Mouse (Mus musculus) megakaryocyte, embryonic 14.5 days (primary cell): Measurements from ENCODE around the gene Ddx19b. TPM values are rescaled to one million over a fixed set of nuclear protein-coding genes. Genes with fewer than 3 reads are reported as not detected.
"Not testable (repeated sequence)": the region's sequence is repeated elsewhere in the genome, so short reads cannot be mapped to it uniquely, and the experiment has no call there.

Experiments used
- H3K27me3 ChIP-seq: replicated peaks from 2 replicates; pipeline ENCODE3; 2012; ENCODE audit warnings: inconsistent platforms
- H3K36me3 ChIP-seq: replicated peaks from 2 replicates; pipeline ENCODE3; 2012; ENCODE audit warnings: low read length, inconsistent platforms, mixed read lengths
- H3K4me1 ChIP-seq: 2 replicates; pipeline ENCODE4 v1.6.1; 2012; ENCODE audit warnings: inconsistent platforms
- H3K4me3 ChIP-seq: replicated peaks from 2 replicates; pipeline ENCODE3; 2012; ENCODE audit warnings: moderate library complexity, mild to moderate bottlenecking, inconsistent platforms
- H3K9me3 ChIP-seq: 2 replicates; pipeline ENCODE4 v1.6.1; 2012; ENCODE audit warnings: inconsistent platforms
- FLI1 ChIP-seq: IDR thresholded peaks from 2 replicates; pipeline ENCODE4 v1.6.1; 2012; ENCODE audit warnings: low read length, inconsistent platforms, mixed read lengths
- GATA1 ChIP-seq: IDR thresholded peaks from 3 replicates; pipeline ENCODE4 v1.6.1; 2012; ENCODE audit warnings: mixed read lengths, low read length, inconsistent platforms, borderline replicate concordance
- polyA plus RNA-seq: library from polyadenylated mRNA; stranded (reverse); fragments of >175 nt; gene quantifications from 2 replicates; pipeline ENCODE4 v1.2.3, GENCODE M21; 2012; ENCODE audit warnings: low replicate concordance; ENCODE audit not compliant: insufficient read depth

The Ddx19b gene
- polyA plus RNA-seq, 1 experiment = 1.1 TPM

DNA sequence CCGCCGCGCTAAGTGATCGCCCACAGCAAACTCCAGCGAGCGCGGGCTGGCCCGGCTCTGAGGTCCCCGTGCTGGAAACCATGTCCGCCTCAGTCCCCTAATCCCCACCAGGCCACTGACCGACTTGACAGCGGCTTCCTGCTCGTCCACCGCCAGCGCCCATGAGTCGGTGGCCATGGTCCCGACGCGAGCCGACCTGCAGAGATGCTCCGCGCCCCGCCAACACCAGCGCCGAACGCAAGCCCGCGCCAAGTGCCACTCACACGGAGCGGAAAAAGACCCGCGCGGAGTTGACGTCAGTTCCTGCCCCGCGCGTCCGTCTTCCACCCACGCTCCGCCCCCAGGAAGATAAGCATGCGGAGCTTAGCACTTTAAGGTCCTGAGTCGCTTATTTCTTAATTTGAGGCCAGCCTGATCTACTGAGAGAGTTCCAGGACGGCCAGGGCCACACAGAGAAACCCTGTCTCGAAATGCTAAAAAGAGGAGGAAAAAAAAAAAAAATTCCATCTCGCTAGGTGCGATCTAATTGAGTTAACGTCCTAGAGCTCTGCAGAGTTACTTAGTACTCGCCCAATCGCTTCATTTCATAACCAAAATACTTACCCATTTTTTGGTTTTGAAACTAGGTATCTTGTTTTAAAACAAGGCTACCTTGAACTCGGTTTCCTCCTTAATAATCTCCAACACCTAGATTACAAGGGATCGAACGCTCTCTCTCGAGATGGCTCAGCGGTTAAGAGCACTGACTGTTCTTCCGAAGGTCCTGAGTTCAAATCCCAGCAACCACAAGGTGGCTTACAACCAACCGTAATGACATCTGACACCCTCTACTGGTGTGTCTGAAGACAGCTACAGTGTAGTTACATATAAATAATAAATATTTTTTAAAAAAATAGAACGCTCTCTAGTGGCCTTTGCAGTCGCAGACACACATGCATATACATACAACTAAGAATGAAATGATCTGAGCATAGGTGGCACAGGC, 33.7 kb downstream of the Ddx19b start, which contains the start of gene Ddx19a:
Ddx19a (minus strand) TSS at position 254 of the 985 bp plus-strand sequence.
- no peaks in the 10 kb centered on the region for H3K27me3 ChIP-seq
- peak within 1 kb of the TSS; percentile 98 for H3K4me3 ChIP-seq
- no peak for TF ChIP-seq FLI1
- TF ChIP-seq GATA1 = peak; percentile 59; the same call in 1 of the 3 replicates
- no peaks in the 10 kb centered on the region for H3K9me3 ChIP-seq
- peaks cover 26% of the 10 kb centered on the region for H3K4me1 ChIP-seq
- peaks cover 27% of the 10 kb centered on the region for H3K36me3 ChIP-seq

DNA sequence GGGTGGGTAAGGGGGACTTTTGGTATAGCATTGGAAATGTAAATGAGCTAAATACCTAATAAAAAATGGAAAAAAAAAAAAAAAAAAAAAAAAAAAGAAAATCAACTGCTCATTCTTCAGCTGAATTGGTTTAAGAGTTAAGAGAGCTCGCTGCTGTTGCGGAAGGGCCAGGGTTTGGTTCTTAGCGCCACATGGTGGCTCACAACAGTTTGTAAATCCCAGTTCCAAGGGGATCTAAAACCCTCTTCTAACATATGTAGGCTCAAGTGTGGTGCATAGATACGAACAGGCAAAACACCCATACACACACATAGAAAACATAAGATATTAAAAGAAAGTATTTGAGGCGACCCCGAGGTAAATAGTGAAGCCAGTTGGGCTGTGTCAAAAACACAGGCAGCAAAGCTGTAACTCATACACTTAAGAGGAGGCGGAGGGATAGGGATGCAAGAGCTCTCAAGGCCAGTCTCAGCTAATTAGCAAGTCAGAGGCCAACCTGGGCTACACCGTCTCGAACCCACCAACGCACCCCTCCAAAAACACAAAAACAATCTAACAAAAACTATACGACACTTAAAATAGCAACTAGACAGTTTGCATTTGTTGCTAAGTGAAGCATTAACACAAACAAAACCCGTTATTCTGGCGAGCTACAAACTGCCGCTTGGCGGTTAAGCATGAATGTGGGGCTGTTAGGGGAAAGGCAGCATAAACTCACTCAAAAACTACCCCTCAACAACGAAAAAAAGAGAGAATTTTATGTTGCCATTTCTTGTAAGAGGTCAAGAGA, 34.7 kb downstream of the Ddx19b start:
- peak overlapping the region; percentile 98 for H3K4me3 ChIP-seq
- no peaks in the 10 kb centered on the region for H3K27me3 ChIP-seq
- TF ChIP-seq GATA1 (no peak), FLI1 (no peak)
- peaks cover 30% of the 10 kb centered on the region for H3K36me3 ChIP-seq
- peaks cover 26% of the 10 kb centered on the region for H3K4me1 ChIP-seq
- no peaks in the 10 kb centered on the region for H3K9me3 ChIP-seq

DNA sequence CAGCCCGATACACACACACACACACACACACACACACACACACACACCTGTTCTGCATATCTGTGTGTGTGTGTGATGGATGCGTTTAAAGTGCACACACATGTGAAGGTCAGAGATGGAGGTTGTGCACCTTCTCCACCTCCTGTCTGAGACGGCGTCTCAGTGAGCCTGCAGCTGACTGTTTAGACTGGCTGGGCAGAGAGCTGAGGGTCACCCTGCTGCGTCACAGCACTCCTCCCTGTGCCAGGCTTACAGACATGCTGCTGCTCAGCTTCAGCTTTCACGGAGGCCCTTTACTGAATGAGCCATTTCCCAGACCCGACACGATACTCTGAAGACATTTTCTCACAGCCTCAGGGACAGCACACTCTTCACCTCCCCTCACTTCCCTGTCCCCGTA, 41.5 kb downstream of the Ddx19b start:
- Histone ChIP-seq H3K4me3 (peak overlapping the region; percentile 47), H3K9me3 (no peaks in the 10 kb centered on the region), H3K27me3 (no peaks in the 10 kb centered on the region), H3K36me3 (peaks cover 88% of the 10 kb centered on the region), H3K4me1 (peaks cover 49% of the 10 kb centered on the region)
- TF ChIP-seq FLI1 (no peak), GATA1 (no peak)

DNA sequence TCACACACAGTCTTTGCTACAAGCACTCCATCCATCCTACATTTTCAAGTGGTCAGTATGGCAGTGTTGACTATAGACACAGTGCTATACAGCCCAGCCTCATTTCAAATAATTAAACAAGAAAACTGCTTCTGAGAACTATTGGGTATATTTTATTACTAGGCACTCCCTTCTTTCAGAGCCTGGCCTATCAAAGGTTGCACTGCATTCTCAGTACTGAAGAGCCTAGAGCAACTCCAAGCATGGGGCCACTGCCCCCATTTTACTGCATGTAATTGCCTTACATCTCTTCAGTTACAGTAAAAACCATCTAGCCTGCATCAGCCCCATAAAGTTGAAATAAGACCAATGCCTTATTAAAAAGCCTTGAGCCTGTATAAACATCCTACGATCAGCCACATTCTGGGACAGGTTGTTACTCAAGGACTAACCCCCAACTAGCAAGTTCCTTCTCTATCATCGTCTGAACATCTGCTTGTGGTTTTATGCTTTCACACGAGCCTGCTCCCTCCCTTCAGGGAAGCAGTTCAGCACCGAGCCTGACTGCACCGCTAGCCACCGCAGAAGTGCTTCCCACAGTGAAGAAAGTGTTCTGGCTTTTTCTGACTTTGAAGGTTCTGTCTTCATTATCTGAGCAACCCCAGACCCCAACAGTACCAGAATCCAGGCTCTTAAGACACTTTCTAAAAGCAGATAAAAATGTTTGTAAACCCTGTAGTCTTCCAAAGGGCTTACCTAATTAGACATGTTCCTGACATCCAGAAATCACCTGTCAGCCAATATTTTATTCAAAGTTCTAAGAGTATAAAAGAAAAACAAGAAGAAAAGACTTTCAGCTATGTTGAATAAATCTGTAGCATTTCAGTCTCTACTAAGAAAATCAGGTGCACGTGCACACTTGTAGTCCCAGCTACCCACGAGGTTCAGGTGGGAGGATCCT, 43.5 kb downstream of the Ddx19b start:
- peaks cover 43% of the 10 kb centered on the region for H3K4me1 ChIP-seq
- H3K27me3 ChIP-seq = no peaks in the 10 kb centered on the region
- H3K36me3 ChIP-seq = peaks cover 93% of the 10 kb centered on the region
- H3K4me3 ChIP-seq = peak overlapping the region; percentile 64
- no peaks in the 10 kb centered on the region for H3K9me3 ChIP-seq
- no peak for TF ChIP-seq GATA1
- TF ChIP-seq FLI1 = no peak

DNA sequence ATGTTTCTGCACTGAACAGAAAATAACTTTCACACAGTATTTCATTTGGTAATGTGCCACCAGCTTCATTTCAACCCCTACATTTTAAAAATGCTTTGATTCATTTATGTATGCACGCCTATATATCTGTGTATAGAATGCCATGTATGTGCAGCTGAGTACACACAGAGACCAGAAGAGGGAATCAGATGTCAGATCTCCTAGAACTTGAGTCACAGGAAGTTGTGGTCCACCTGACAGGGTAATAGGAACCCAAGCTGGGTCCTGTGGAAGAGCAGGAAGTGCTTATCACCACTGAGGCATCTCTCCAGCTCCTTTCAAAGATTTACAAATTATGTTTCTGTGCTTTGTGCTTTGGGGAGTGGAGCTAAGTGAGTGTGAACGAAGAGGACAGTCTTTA, 50.2 kb downstream of the Ddx19b start:
- TF ChIP-seq GATA1 = no peak
- no peak for TF ChIP-seq FLI1
- Histone ChIP-seq H3K9me3 (no peaks in the 10 kb centered on the region), H3K36me3 (peaks cover 75% of the 10 kb centered on the region), H3K4me1 (peaks cover 9% of the 10 kb centered on the region), H3K27me3 (no peaks in the 10 kb centered on the region), H3K4me3 (no peak overlapping the region)

DNA sequence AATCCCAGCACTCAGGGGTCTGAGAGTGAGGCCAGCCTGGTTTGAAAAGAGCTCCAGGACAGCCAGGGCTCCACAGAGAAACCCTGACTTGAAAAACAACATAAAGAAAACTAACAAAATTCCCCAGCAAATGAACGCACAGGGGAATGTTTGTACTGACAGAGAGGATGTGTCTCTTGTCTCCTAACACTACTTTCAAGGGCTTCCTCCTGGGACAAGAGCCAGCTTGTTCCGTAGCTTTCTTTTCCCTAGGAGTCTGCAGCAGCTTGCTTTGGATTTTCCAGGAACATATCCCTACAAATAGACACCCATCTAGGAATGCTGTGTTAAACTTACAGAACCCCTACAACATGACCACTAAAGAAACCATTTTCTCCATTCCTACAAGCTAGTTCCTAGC, 53.6 kb downstream of the Ddx19b start:
- Histone ChIP-seq H3K36me3 (peaks cover 72% of the 10 kb centered on the region), H3K4me1 (peaks cover 21% of the 10 kb centered on the region)
- H3K4me3 ChIP-seq, H3K9me3 ChIP-seq, H3K27me3 ChIP-seq: not testable (repeated sequence)

DNA sequence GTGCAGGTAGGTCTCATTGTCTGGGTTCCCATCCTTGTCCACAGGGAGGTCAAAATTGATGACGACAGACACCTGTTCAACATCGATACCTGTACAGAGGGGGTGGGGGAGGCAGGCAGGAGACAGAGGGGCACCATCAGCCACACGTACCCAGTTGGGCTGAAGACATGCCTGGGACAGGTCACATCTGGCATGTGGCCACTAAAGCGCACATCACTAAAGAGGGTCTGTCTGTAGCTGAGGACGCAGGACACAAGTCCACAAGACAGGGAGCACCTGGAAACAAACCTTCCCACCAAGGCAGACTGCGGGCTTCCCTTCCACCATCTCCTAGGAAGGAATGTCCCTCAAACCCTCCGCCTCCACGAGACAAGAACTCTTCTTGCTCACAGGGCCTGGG, 55.0 kb downstream of the Ddx19b start:
- Histone ChIP-seq H3K4me1 (peaks cover 18% of the 10 kb centered on the region), H3K36me3 (peaks cover 72% of the 10 kb centered on the region)
- not testable (repeated sequence) for H3K4me3 ChIP-seq, H3K27me3 ChIP-seq, H3K9me3 ChIP-seq

DNA sequence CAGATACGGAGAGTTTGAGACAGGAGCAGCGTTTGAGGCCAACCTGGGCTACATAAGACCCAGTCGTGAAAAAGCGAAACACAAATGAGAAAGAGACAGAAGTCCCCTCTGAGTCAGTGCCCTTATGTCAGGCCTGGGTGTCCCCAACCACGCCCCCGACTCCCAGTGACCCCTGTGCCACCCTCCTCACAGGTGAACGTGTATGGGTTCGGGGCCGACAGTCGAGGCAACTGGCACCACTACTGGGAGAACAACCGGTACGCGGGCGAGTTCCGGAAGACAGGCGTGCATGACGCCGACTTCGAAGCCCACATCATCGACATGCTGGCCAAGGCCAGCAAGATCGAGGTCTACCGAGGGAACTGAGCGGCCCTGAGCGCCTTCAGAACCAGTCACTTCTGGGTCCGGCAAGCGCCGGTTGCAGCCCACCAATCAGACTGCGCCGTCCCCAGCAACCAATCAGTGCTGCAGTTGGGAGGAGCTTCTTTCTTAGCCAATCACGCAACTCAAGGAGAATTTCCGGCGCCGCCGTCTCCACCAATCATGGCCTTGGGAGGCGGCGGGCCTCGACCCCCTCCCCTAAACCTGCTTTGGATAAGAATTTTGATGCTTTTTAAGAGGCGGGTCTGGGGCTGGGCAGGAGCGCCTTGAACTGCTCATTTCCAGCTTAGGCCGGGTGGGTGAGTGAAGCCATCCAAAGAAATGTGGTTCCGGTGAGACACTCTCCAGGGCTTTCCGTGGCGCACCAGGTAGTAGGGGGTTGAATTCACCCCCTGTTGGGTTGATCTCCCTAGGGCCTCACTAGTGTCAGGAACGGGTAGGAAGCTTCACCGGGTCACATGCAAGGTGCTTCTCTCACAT, 61.4 kb downstream of the Ddx19b start:
- Histone ChIP-seq H3K9me3 (no peaks in the 10 kb centered on the region), H3K27me3 (no peaks in the 10 kb centered on the region), H3K4me1 (peaks cover 33% of the 10 kb centered on the region), H3K4me3 (peak overlapping the region; percentile 79), H3K36me3 (peaks cover 100% of the 10 kb centered on the region)
- TF ChIP-seq GATA1 = no peak
- TF ChIP-seq FLI1 = no peak
